Mouse (Mus musculus): ENCODE results near the gene Pax7. TPM values are rescaled to one million over a fixed set of nuclear protein-coding genes. Genes with fewer than 3 reads are reported as not detected.
A peak's percentile ranks its signal among the peaks of the same experiment; 100 is the strongest.

Pax7 gene
- total and polyA plus RNA-seq, 3 experiments, result not detected

- TF ChIP-seq CTCF (conservative IDR thresholded peaks at IDR 0.05 in 1 of 2, IDR thresholded peaks at IDR 0.05 in 1 of 2; ENCODE audit: low read depth in 2 of 2, low read length in 2 of 2) (peak in 1 of 2 experiments; percentile 12; a peak in 2 of 4 replicates), RAD21 (IDR thresholded peaks at IDR 0.05; ENCODE audit: low read depth, low read length) (no peak; the same call in none of the 2 replicates)
- dilution Hi-C loops (cut with MboI; ENCODE audit: extremely low pct_ligation_motif_present, extremely low pct_unique_long_range_greater_than_20kb, low sequenced_read_pairs) (no loop called here), in situ Hi-C loops (cut with MboI; ENCODE audit: low pct_ligation_motif_present, low pct_unique_long_range_greater_than_20kb, low sequenced_read_pairs) (no loop called here)
- Histone ChIP-seq H3K9me3 (replicated peaks; ENCODE audit: low read length) (no peaks in the 10 kb centered on the region), H3K4me2 (ENCODE audit: insufficient read depth, low read depth, poor library complexity, severe bottlenecking) (no peak overlapping the region), H3K4me1 (ENCODE audit: control insufficient read depth in 1 of 2, insufficient read depth in 2 of 2) (no peaks in the 10 kb centered on the region), H3K9ac (ENCODE audit: insufficient read depth, low read depth) (no peak overlapping the region), H3K79me2 (replicated peaks; ENCODE audit: control insufficient read depth, extremely low read depth, insufficient read depth, poor library complexity, severe bottlenecking) (no peaks in the 10 kb centered on the region), H3K4me3 (replicated peaks in 1 of 3; ENCODE audit: low read depth in 2 of 3, low read length in 2 of 3, poor library complexity in 1 of 3) (no peak overlapping the region), H3K27me3 (replicated peaks) (peaks cover 6% of the 10 kb centered on the region), H3K27ac (ENCODE audit: insufficient read depth, low read depth) (no peak overlapping the region), H3K36me3 (replicated peaks in 1 of 2; ENCODE audit: control insufficient read depth in 1 of 2, insufficient read depth in 1 of 2, low read length in 1 of 2) (no peaks in the 10 kb centered on the region)
- no peak for DNase-seq (ENCODE audit: extremely low read depth)
These were observed 45.1 kb upstream of the Pax7 start for GRCm38 (mm10) chr4:139878443-139878842.

- Histone ChIP-seq H3K4me1 (ENCODE audit: control insufficient read depth in 1 of 2, insufficient read depth in 2 of 2) (no peaks in the 10 kb centered on the region), H3K36me3 (replicated peaks in 1 of 2; ENCODE audit: control insufficient read depth in 1 of 2, insufficient read depth in 1 of 2, low read length in 1 of 2) (no peaks in the 10 kb centered on the region), H3K4me2 (ENCODE audit: insufficient read depth, low read depth, poor library complexity, severe bottlenecking) (no peak overlapping the region), H3K79me2 (replicated peaks; ENCODE audit: control insufficient read depth, extremely low read depth, insufficient read depth, poor library complexity, severe bottlenecking) (no peaks in the 10 kb centered on the region), H3K4me3 (replicated peaks in 1 of 3; ENCODE audit: low read depth in 2 of 3, low read length in 2 of 3, poor library complexity in 1 of 3) (no peak overlapping the region), H3K27ac (ENCODE audit: insufficient read depth, low read depth) (no peak overlapping the region), H3K9me3 (replicated peaks; ENCODE audit: low read length) (no peaks in the 10 kb centered on the region), H3K27me3 (replicated peaks) (peaks cover 5% of the 10 kb centered on the region), H3K9ac (ENCODE audit: insufficient read depth, low read depth) (no peak overlapping the region)
- TF ChIP-seq POLR2AphosphoS2 (IDR thresholded peaks at IDR 0.05; ENCODE audit: low read depth, low read length), result no peak
- TF ChIP-seq ETS1 (conservative IDR thresholded peaks at IDR 0.05; ENCODE audit: low read depth, low read length), result no peak
- peak; percentile 80 for TF ChIP-seq RAD21 (IDR thresholded peaks at IDR 0.05; ENCODE audit: low read depth, low read length)
- peak; percentile 36 to 82 for TF ChIP-seq CTCF (conservative IDR thresholded peaks at IDR 0.05 in 1 of 2, IDR thresholded peaks at IDR 0.05 in 1 of 2; ENCODE audit: low read depth in 2 of 2, low read length in 2 of 2)
- no peak for TF ChIP-seq CHD1 (IDR thresholded peaks at IDR 0.05; ENCODE audit: low read depth, low read length)
- TF ChIP-seq RCOR1 (conservative IDR thresholded peaks at IDR 0.05; ENCODE audit: low read depth, low read length), result no peak
- TF ChIP-seq JUND (conservative IDR thresholded peaks at IDR 0.05; ENCODE audit: low read depth, low read length), result no peak
- no peak for TF ChIP-seq NRF1 (IDR thresholded peaks at IDR 0.05; ENCODE audit: low read depth, low read length)
- no peak for TF ChIP-seq ELF1 (IDR thresholded peaks at IDR 0.05; ENCODE audit: low read depth, low read length)
- no peak for TF ChIP-seq ZMIZ1 (IDR thresholded peaks at IDR 0.05; ENCODE audit: low read depth, low read length)
- no peak for TF ChIP-seq ZNF384 (IDR thresholded peaks at IDR 0.05; ENCODE audit: low read depth, low read length)
- peak; percentile 66 for TF ChIP-seq SMC3 (IDR thresholded peaks at IDR 0.05; ENCODE audit: low read depth, low read length)
- dilution Hi-C loops (cut with MboI; ENCODE audit: extremely low pct_ligation_motif_present, extremely low pct_unique_long_range_greater_than_20kb, low sequenced_read_pairs) (no loop called here), in situ Hi-C loops (cut with MboI; ENCODE audit: low pct_ligation_motif_present, low pct_unique_long_range_greater_than_20kb, low sequenced_read_pairs) (no loop called here)
- peak; percentile 34 for DNase-seq (ENCODE audit: extremely low read depth)
These were observed 43.9 kb upstream of the Pax7 start for GRCm38 (mm10) chr4:139877269-139877668.

DNA sequence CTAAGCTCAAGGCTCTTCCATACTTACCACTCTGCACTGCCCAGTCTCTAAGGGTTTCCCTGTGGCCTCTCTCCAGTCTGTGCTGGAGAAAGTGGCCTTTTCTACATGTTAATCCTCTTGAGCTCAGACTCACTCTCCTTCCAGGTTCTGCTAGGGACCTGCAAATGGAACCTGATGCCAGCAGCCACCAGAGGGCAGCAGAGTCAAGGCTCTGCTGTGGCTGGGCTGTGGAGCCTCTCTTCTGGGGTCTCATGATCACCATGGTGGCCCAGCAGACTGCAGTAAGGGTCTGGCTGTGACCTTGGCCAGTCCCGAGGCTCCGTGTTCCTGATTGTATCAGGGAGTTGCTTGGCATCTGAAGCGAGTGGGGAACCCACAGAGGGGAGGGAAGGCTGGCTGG, 39.3 kb upstream of the Pax7 start:
- peaks cover 5% of the 10 kb centered on the region for H3K9me3 ChIP-seq (replicated peaks; ENCODE audit: low read length)
- H3K4me2 ChIP-seq (ENCODE audit: insufficient read depth, low read depth, poor library complexity, severe bottlenecking), result no peak overlapping the region
- TF ChIP-seq KAT2A (IDR thresholded peaks at IDR 0.05; ENCODE audit: insufficient replicate concordance, low read length) (no peak), EP300 (IDR thresholded peaks at IDR 0.05; ENCODE audit: low read length) (no peak), JUN (IDR thresholded peaks at IDR 0.05; ENCODE audit: insufficient read depth, low read depth, low read length) (no peak), CHD2 (IDR thresholded peaks at IDR 0.05; ENCODE audit: low read length) (no peak), RAD21 (IDR thresholded peaks at IDR 0.05; ENCODE audit: low read depth, low read length) (peak; percentile 64), MAFK (IDR thresholded peaks at IDR 0.05; ENCODE audit: insufficient replicate concordance, low read length) (no peak), MYC (IDR thresholded peaks at IDR 0.05; ENCODE audit: low read depth, low read length) (no peak), HCFC1 (IDR thresholded peaks at IDR 0.05; ENCODE audit: low read depth, low read length) (no peak), E2F4 (IDR thresholded peaks at IDR 0.05; ENCODE audit: insufficient replicate concordance, low read depth, low read length) (no peak), MXI1 (IDR thresholded peaks at IDR 0.05; ENCODE audit: low read depth, low read length) (no peak), NELFE (IDR thresholded peaks at IDR 0.05; ENCODE audit: low read depth, low read length) (no peak), CTCF (conservative IDR thresholded peaks at IDR 0.05 in 1 of 2, IDR thresholded peaks at IDR 0.05 in 1 of 2; ENCODE audit: low read depth in 2 of 2, low read length in 2 of 2) (peak; percentile 54 to 74; a peak in 3 of 4 replicates), BHLHE40 (IDR thresholded peaks at IDR 0.05; ENCODE audit: low read depth, low read length) (no peak), MEF2A (IDR thresholded peaks at IDR 0.05; ENCODE audit: borderline replicate concordance, low read depth, low read length) (no peak), TCF12 (IDR thresholded peaks at IDR 0.05; ENCODE audit: low read depth, low read length) (no peak), SMC3 (IDR thresholded peaks at IDR 0.05; ENCODE audit: low read depth, low read length) (peak; percentile 56), ZMIZ1 (IDR thresholded peaks at IDR 0.05; ENCODE audit: low read depth, low read length) (no peak)
- H3K27me3 ChIP-seq (replicated peaks), result no peaks in the 10 kb centered on the region
- peak; percentile 24 for DNase-seq (ENCODE audit: extremely low read depth)
- no peak overlapping the region for H3K9ac ChIP-seq (ENCODE audit: insufficient read depth, low read depth)
- H3K27ac ChIP-seq (ENCODE audit: insufficient read depth, low read depth), result no peak overlapping the region
- in situ Hi-C loops (cut with MboI; ENCODE audit: low pct_ligation_motif_present, low pct_unique_long_range_greater_than_20kb, low sequenced_read_pairs), result no loop called here
- H3K79me2 ChIP-seq (replicated peaks; ENCODE audit: control insufficient read depth, extremely low read depth, insufficient read depth, poor library complexity, severe bottlenecking), result no peaks in the 10 kb centered on the region
- H3K4me3 ChIP-seq (replicated peaks in 1 of 3; ENCODE audit: low read depth in 2 of 3, low read length in 2 of 3, poor library complexity in 1 of 3), result no peak overlapping the region
- dilution Hi-C loops (cut with MboI; ENCODE audit: extremely low pct_ligation_motif_present, extremely low pct_unique_long_range_greater_than_20kb, low sequenced_read_pairs), result no loop called here
- H3K4me1 ChIP-seq (ENCODE audit: control insufficient read depth in 1 of 2, insufficient read depth in 2 of 2), result no peaks in the 10 kb centered on the region
- no peaks in the 10 kb centered on the region for H3K36me3 ChIP-seq (replicated peaks in 1 of 2; ENCODE audit: control insufficient read depth in 1 of 2, insufficient read depth in 1 of 2, low read length in 1 of 2)

Data from CH12.LX (cell line).